Comparison of ENCODE assay signal across 30 mouse cellular contexts in the genomic region with DNA sequence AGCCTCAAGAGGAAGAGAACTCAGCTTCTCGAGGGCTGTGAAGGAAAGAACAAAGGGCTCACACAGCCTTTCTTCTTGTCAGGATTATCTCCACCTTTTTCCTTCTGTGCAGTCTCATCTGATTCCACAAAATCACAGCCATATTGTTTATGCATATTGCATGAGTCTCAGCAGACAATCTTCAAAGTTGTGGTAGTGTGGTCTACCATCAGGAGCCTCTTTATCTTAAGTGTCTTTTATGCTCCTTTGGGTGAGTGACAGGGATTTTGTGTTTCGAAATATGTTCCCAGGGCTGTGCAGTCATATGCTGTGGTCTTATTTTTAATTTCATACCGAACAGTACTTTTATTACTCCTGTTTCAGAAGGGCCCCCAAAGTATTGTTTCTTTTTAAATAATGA.
DNase-seq lines count a peak whose midpoint lies in the region; ATAC-seq and TF ChIP-seq lines count a peak whose summit lies in the region.
"Had no signal": no experiment of that assay in that cellular context is flagged by ENCODE, and none has a peak within 500 bp of the region (broad histone marks: within the 10 kb centered on the region; RNA-seq: fewer than 3 reads in every experiment).

No protein-coding gene starts in this region.

- no peaks in the 10 kb centered on the region for H3K36me3 ChIP-seq in forebrain, embryonic 16.5 days (ENCODE audit: control insufficient read depth, insufficient read depth)
- H3K36me3 ChIP-seq in forebrain, embryonic 10.5 days (replicated peaks), result no peaks in the 10 kb centered on the region
- no peaks in the 10 kb centered on the region for H3K36me3 ChIP-seq in myocyte (ENCODE audit: control insufficient read depth, insufficient read depth)
- H3K36me3 ChIP-seq in liver, embryonic 11.5 days (ENCODE audit: control insufficient read depth, insufficient read depth, low read length), result no peaks in the 10 kb centered on the region
- H3K36me3 ChIP-seq: embryonic facial prominence, embryonic 12.5 days; embryonic facial prominence, embryonic 15.5 days; forebrain, embryonic 15.5 days; G1E; heart, embryonic 12.5 days; heart, embryonic 15.5 days; hindbrain, embryonic 10.5 days; hindbrain, embryonic 13.5 days; intestine, embryonic 15.5 days had no signal

- no peak for ATAC-seq in forebrain, embryonic 16.5 days
- no peak for ATAC-seq in liver, embryonic 11.5 days (replicated peaks; ENCODE audit: low FRiP score)
- ATAC-seq: forebrain, embryonic 15.5 days; hindbrain, embryonic 16.5 days; intestine, embryonic 15.5 days; Patski had no signal

- H3K9me3 ChIP-seq in forebrain, embryonic 16.5 days (ENCODE audit: control insufficient read depth, low read length), result no peaks in the 10 kb centered on the region
- no peaks in the 10 kb centered on the region for H3K9me3 ChIP-seq in forebrain, embryonic 10.5 days
- no peaks in the 10 kb centered on the region for H3K9me3 ChIP-seq in liver, embryonic 11.5 days (ENCODE audit: control insufficient read depth, low read length)
- H3K9me3 ChIP-seq: embryonic facial prominence, embryonic 12.5 days; embryonic facial prominence, embryonic 15.5 days; forebrain, embryonic 15.5 days; heart, embryonic 12.5 days; heart, embryonic 15.5 days; hindbrain, embryonic 10.5 days; hindbrain, embryonic 13.5 days; intestine, embryonic 15.5 days had no signal

- WGBS in forebrain, embryonic 16.5 days, result 58% methylated on average over 3 of the region's 3 CpGs
- 72% methylated on average over 3 of the region's 3 CpGs for WGBS in forebrain, embryonic 10.5 days
- 65% methylated on average over 3 of the region's 3 CpGs for WGBS in liver, embryonic 11.5 days

- peaks cover 11% of the 10 kb centered on the region for H3K4me1 ChIP-seq in forebrain, embryonic 16.5 days (replicated peaks; ENCODE audit: control insufficient read depth, insufficient read depth, low read length)
- H3K4me1 ChIP-seq in forebrain, embryonic 10.5 days, result no peaks in the 10 kb centered on the region
- no peaks in the 10 kb centered on the region for H3K4me1 ChIP-seq in liver, embryonic 11.5 days (replicated peaks; ENCODE audit: control insufficient read depth, insufficient read depth, low read length)

- H3K79me2 ChIP-seq in myocyte (ENCODE audit: control insufficient read depth, insufficient read depth), result no peaks in the 10 kb centered on the region

- H3K4me3 ChIP-seq in forebrain, embryonic 16.5 days (replicated peaks; ENCODE audit: low read length), result no peak overlapping the region
- H3K4me3 ChIP-seq in forebrain, embryonic 10.5 days, result no peak overlapping the region
- no peak overlapping the region for H3K4me3 ChIP-seq in myocyte
- no peak overlapping the region for H3K4me3 ChIP-seq in liver, embryonic 11.5 days (ENCODE audit: low read depth, low read length)
- H3K4me3 ChIP-seq: embryonic facial prominence, embryonic 12.5 days; embryonic facial prominence, embryonic 15.5 days; forebrain, embryonic 15.5 days; gastrocnemius, adult 2 months; heart, embryonic 12.5 days; heart, embryonic 15.5 days; hindbrain, embryonic 10.5 days; hindbrain, embryonic 13.5 days; intestine, embryonic 15.5 days had no signal

- no peak for DNase-seq in forebrain, embryonic 10.5 days (ENCODE audit: extremely low spot score, low spot score)
- DNase-seq in 416B (ENCODE audit: low read depth), result peak; percentile 68
- peak; percentile 11 to 34 for DNase-seq in CD8-positive naive resting alpha-beta T cell, adult 2 months (ENCODE audit: low read depth in 2 of 2, low spot score in 2 of 2)
- DNase-seq in layer of hippocampus, postnatal 25 days (ENCODE audit: extremely low spot score in 1 of 2, low spot score in 1 of 2), result no peak
- DNase-seq in liver, embryonic 11.5 days (ENCODE audit: low spot score), result no peak
- DNase-seq: adrenal gland, adult 2 months; adrenal gland, postnatal 25 days; cerebellum, adult 18-20 months; cerebellum, adult 9-10 months; cerebellum, postnatal 14 days; gastrocnemius, adult 2 months; gastrocnemius, postnatal 14 days; heart, adult 11 months; heart, postnatal 10 days; heart, postnatal 36 days; kidney, adult 11 months had no signal

- no peak overlapping the region for H3K4me2 ChIP-seq in forebrain, embryonic 16.5 days (ENCODE audit: low read length)
- H3K4me2 ChIP-seq in myocyte (ENCODE audit: low read depth), result peak overlapping the region; percentile 7
- no peak overlapping the region for H3K4me2 ChIP-seq in liver, embryonic 11.5 days
- H3K4me2 ChIP-seq: embryonic facial prominence, embryonic 12.5 days; embryonic facial prominence, embryonic 15.5 days; forebrain, embryonic 15.5 days; heart, embryonic 12.5 days; heart, embryonic 15.5 days; hindbrain, embryonic 13.5 days; intestine, embryonic 15.5 days had no signal

- no peak overlapping the region for H3K9ac ChIP-seq in forebrain, embryonic 16.5 days (replicated peaks; ENCODE audit: low read depth, low read length)
- no peak overlapping the region for H3K9ac ChIP-seq in liver, embryonic 11.5 days (ENCODE audit: low read depth, low read length)
- H3K9ac ChIP-seq: embryonic facial prominence, embryonic 12.5 days; embryonic facial prominence, embryonic 15.5 days; forebrain, embryonic 15.5 days; heart, embryonic 12.5 days; heart, embryonic 15.5 days; hindbrain, embryonic 13.5 days; intestine, embryonic 15.5 days had no signal

- H3K27ac ChIP-seq in forebrain, embryonic 16.5 days (ENCODE audit: low read length), result 0 out of 2 replicates have a peak overlapping the region, but pooled peaks have one; percentile 26
- H3K27ac ChIP-seq in forebrain, embryonic 10.5 days, result no peak overlapping the region
- H3K27ac ChIP-seq in liver, embryonic 11.5 days (ENCODE audit: low read depth, low read length), result no peak overlapping the region
- H3K27ac ChIP-seq: embryonic facial prominence, embryonic 12.5 days; embryonic facial prominence, embryonic 15.5 days; forebrain, embryonic 15.5 days; gastrocnemius, adult 2 months; heart, embryonic 15.5 days; hindbrain, embryonic 10.5 days; hindbrain, embryonic 13.5 days; intestine, embryonic 15.5 days had no signal

- no peak overlapping the region for H3ac ChIP-seq in myocyte (ENCODE audit: control insufficient read depth, insufficient read length)

- no peak for TF ChIP-seq POLR2A in myocyte (IDR thresholded peaks at IDR 0.05; ENCODE audit: insufficient read length, low read depth)

- H3K27me3 ChIP-seq in forebrain, embryonic 16.5 days (replicated peaks; ENCODE audit: control insufficient read depth, insufficient read depth, low read length), result no peaks in the 10 kb centered on the region
- H3K27me3 ChIP-seq in forebrain, embryonic 10.5 days (ENCODE audit: poor library complexity, severe bottlenecking), result no peaks in the 10 kb centered on the region
- no peaks in the 10 kb centered on the region for H3K27me3 ChIP-seq in myocyte (ENCODE audit: control insufficient read depth, insufficient read depth, insufficient read length)
- no peaks in the 10 kb centered on the region for H3K27me3 ChIP-seq in liver, embryonic 11.5 days (replicated peaks; ENCODE audit: control insufficient read depth, insufficient read depth, low read length)
- H3K27me3 ChIP-seq: CH12.LX; embryonic facial prominence, embryonic 12.5 days; embryonic facial prominence, embryonic 15.5 days; forebrain, embryonic 15.5 days; heart, embryonic 12.5 days; heart, embryonic 15.5 days; intestine, embryonic 15.5 days; Patski had no signal

TF ChIP-seq in myocyte, 11 proteins besides CTCF, POLR2A, EP300 and RAD21:
- TF ChIP-seq USF1 (IDR thresholded peaks at IDR 0.05; ENCODE audit: low read depth), result no peak
- TF ChIP-seq TCF12 (IDR thresholded peaks at IDR 0.05; ENCODE audit: insufficient read depth, poor library complexity, severe bottlenecking), result no peak
- TF ChIP-seq E2F4 (IDR thresholded peaks at IDR 0.05; ENCODE audit: insufficient read depth), result no peak
- no peak for TF ChIP-seq MAX (IDR thresholded peaks at IDR 0.05; ENCODE audit: low read depth)
- TF ChIP-seq POLR2AphosphoS2 (IDR thresholded peaks at IDR 0.05; ENCODE audit: insufficient read length, low read depth), result no peak
- no peak for TF ChIP-seq MYOD1 (IDR thresholded peaks at IDR 0.05; ENCODE audit: control insufficient read depth in 1 of 3, insufficient read length in 2 of 3, low read depth in 2 of 3)
- TF ChIP-seq CEBPB (IDR thresholded peaks at IDR 0.05; ENCODE audit: insufficient read depth, poor library complexity, severe bottlenecking), result 0 out of 2 replicates have a peak, but pooled peaks have one; percentile 43

Comparison
In these comparisons a context has a peak if more than half of its experiments do, and no peak if none do; other contexts are left out.
1. DNase-seq: peak in 416B (single experiment) and CD8-positive naive resting alpha-beta T cell, adult 2 months (2 of 2); none in forebrain, embryonic 10.5 days (single experiment), layer of hippocampus, postnatal 25 days (0 of 2) and liver, embryonic 11.5 days (single experiment).